Mouse (Mus musculus): ENCODE data around the gene Ctxn1. TPM values are rescaled to one million over a fixed set of nuclear protein-coding genes. Genes with fewer than 3 reads are reported as not detected.
"Not testable (repeated sequence)": the region's sequence is repeated elsewhere in the genome, so short reads cannot be mapped to it uniquely, and the experiment has no call there.

Ctxn1 gene
- 8.5 and 8.7 TPM in 2 replicates for polyA plus RNA-seq (2015; fragmentation: Nextera tagmentation; extraction: Ambion mirVana)

GRCm38 (mm10) chr8:4259125-4259804 is at the start of gene Ctxn1:
Gene Ctxn1, minus strand, starts transcription at chr8:4259274.
- peak; percentile 92 for DNase-seq (ENCODE audit: low spot score)

GRCm38 (mm10) chr8:4305838-4306237 is 46.8 kb upstream of the Ctxn1 start:
- DNase-seq (ENCODE audit: low spot score): no peak

GRCm38 (mm10) chr8:4304124-4304547 is 45.1 kb upstream of the Ctxn1 start:
- no peak for DNase-seq (ENCODE audit: low spot score)

GRCm38 (mm10) chr8:4297822-4298221 is 38.7 kb upstream of the Ctxn1 start:
- DNase-seq (ENCODE audit: low spot score): no peak

- no peak for DNase-seq (ENCODE audit: low spot score)
These were observed 33.7 kb upstream of the Ctxn1 start for GRCm38 (mm10) chr8:4292738-4293137.

- DNase-seq (ENCODE audit: low spot score): no peak
These were observed 17.0 kb upstream of the Ctxn1 start for GRCm38 (mm10) chr8:4276111-4276465.

- peak; percentile 93 for DNase-seq (ENCODE audit: low spot score)
These were observed 16.4 kb upstream of the Ctxn1 start, which contains the start of gene Timm44 for GRCm38 (mm10) chr8:4275275-4276110. Gene Timm44, minus strand, starts transcription at chr8:4275913.

GRCm38 (mm10) chr8:4269609-4270008 is 10.5 kb upstream of the Ctxn1 start:
- DNase-seq (ENCODE audit: low spot score): no peak

- peak; percentile 13 for DNase-seq (ENCODE audit: low spot score)
These were observed 8.6 kb upstream of the Ctxn1 start for GRCm38 (mm10) chr8:4267627-4268026.

GRCm38 (mm10) chr8:4265160-4265914 is 6.3 kb upstream of the Ctxn1 start:
- no peak for DNase-seq (ENCODE audit: low spot score)

- DNase-seq (ENCODE audit: low spot score): no peak
These were observed 4.2 kb upstream of the Ctxn1 start for GRCm38 (mm10) chr8:4263105-4263791.

- no peak for DNase-seq (ENCODE audit: low spot score)
These were observed 714 bp upstream of the Ctxn1 start for GRCm38 (mm10) chr8:4259805-4260170.

GRCm38 (mm10) chr8:4258678-4259077 is 396 bp downstream of the Ctxn1 start:
- no peak for DNase-seq (ENCODE audit: low spot score)

- peak; percentile 80 for DNase-seq (ENCODE audit: low spot score)
These were observed 841 bp downstream of the Ctxn1 start for GRCm38 (mm10) chr8:4258233-4258632.

- no peak for DNase-seq (ENCODE audit: low spot score)
These were observed 1.7 kb downstream of the Ctxn1 start for GRCm38 (mm10) chr8:4257350-4257749.

- DNase-seq (ENCODE audit: low spot score): no peak
These were observed 2.2 kb downstream of the Ctxn1 start for GRCm38 (mm10) chr8:4256911-4257310.

GRCm38 (mm10) chr8:4255471-4255870 is 3.6 kb downstream of the Ctxn1 start:
- not testable (repeated sequence) for DNase-seq (ENCODE audit: low spot score)

- no peak for DNase-seq (ENCODE audit: low spot score)
These were observed 5.1 kb downstream of the Ctxn1 start for GRCm38 (mm10) chr8:4254001-4254400.

- DNase-seq (ENCODE audit: low spot score): peak; percentile 95
These were observed 5.9 kb downstream of the Ctxn1 start, which contains the start of gene Snapc2 for GRCm38 (mm10) chr8:4252934-4253841. Gene Snapc2, plus strand, starts transcription at chr8:4253080.

- no peak for DNase-seq (ENCODE audit: low spot score)
These were observed 6.8 kb downstream of the Ctxn1 start for GRCm38 (mm10) chr8:4252116-4252760.
